ENCODE assay signal across 28 mouse cellular contexts in genomic region chr13:56357955-56358354, GRCm38 (mm10).
DNase-seq lines count a peak whose midpoint lies in the region; ATAC-seq and TF ChIP-seq lines count a peak whose summit lies in the region.
"Had no signal": no experiment of that assay in that cellular context is flagged by ENCODE, and none has a peak within 500 bp of the region (broad histone marks: within the 10 kb centered on the region; RNA-seq: fewer than 3 reads in every experiment).

No protein-coding gene starts in this region.

- DNase-seq in limb, embryonic 10.5 days (ENCODE audit: low spot score) = no peak
- peak; percentile 12 for DNase-seq in c-Kit-positive CD71-positive TER-119-positive erythroid progenitor cells, embryonic 14.5 days (ENCODE audit: low spot score)
- DNase-seq in liver, embryonic 14.5 days (ENCODE audit: low read depth in 3 of 3, low spot score in 3 of 3) = peak in 1 of 3 experiments; percentile 23
- DNase-seq: adrenal gland, adult 8-10 months; adrenal gland, postnatal 14 days; adrenal gland, postnatal 36 days; B cell, adult 2 months; cerebellum, adult 11 months; cerebellum, adult 18-20 months; cerebellum, adult 8-10 months; cerebellum, adult 9-11 months; cerebellum, postnatal 14 days; cerebellum, postnatal 36 days; embryo, embryonic 11 days had no signal

- no peak overlapping the region for H3K4me2 ChIP-seq in limb, embryonic 15.5 days
- H3K4me2 ChIP-seq in liver, embryonic 12.5 days = no peak overlapping the region
- H3K4me2 ChIP-seq in liver, embryonic 14.5 days (ENCODE audit: low read depth) = no peak overlapping the region
- H3K4me2 ChIP-seq in forebrain, embryonic 15.5 days (replicated peaks) = no peak overlapping the region
- H3K4me2 ChIP-seq in neural tube, embryonic 15.5 days = no peak overlapping the region
- H3K4me2 ChIP-seq: embryonic facial prominence, embryonic 13.5 days; embryonic facial prominence, embryonic 15.5 days; forebrain, embryonic 12.5 days had no signal

- no peaks in the 10 kb centered on the region for H3K27me3 ChIP-seq in limb, embryonic 15.5 days
- no peaks in the 10 kb centered on the region for H3K27me3 ChIP-seq in limb, embryonic 10.5 days (ENCODE audit: low read depth, poor library complexity, severe bottlenecking)
- H3K27me3 ChIP-seq in liver, embryonic 12.5 days (replicated peaks) = no peaks in the 10 kb centered on the region
- H3K27me3 ChIP-seq in liver, embryonic 14.5 days (ENCODE audit: control insufficient read depth, insufficient read depth, low read length) = no peaks in the 10 kb centered on the region
- H3K27me3 ChIP-seq in forebrain, embryonic 15.5 days = no peaks in the 10 kb centered on the region
- H3K27me3 ChIP-seq in neural tube, embryonic 15.5 days (replicated peaks) = no peaks in the 10 kb centered on the region
- H3K27me3 ChIP-seq: embryonic facial prominence, embryonic 13.5 days; embryonic facial prominence, embryonic 15.5 days; Patski had no signal

- no peaks in the 10 kb centered on the region for H3K36me3 ChIP-seq in limb, embryonic 15.5 days
- H3K36me3 ChIP-seq in limb, embryonic 10.5 days = no peaks in the 10 kb centered on the region
- H3K36me3 ChIP-seq in liver, embryonic 12.5 days = no peaks in the 10 kb centered on the region
- H3K36me3 ChIP-seq in liver, embryonic 14.5 days (replicated peaks; ENCODE audit: control insufficient read depth, insufficient read depth, low read depth) = no peaks in the 10 kb centered on the region
- H3K36me3 ChIP-seq in forebrain, embryonic 15.5 days = no peaks in the 10 kb centered on the region
- no peaks in the 10 kb centered on the region for H3K36me3 ChIP-seq in neural tube, embryonic 15.5 days
- H3K36me3 ChIP-seq: embryonic facial prominence, embryonic 13.5 days; embryonic facial prominence, embryonic 15.5 days; forebrain, embryonic 10.5 days; forebrain, embryonic 12.5 days; G1E had no signal

- H3K9me3 ChIP-seq in limb, embryonic 15.5 days = no peaks in the 10 kb centered on the region
- H3K9me3 ChIP-seq in limb, embryonic 10.5 days (replicated peaks) = no peaks in the 10 kb centered on the region
- no peaks in the 10 kb centered on the region for H3K9me3 ChIP-seq in liver, embryonic 12.5 days (replicated peaks)
- H3K9me3 ChIP-seq in liver, embryonic 14.5 days (ENCODE audit: control insufficient read depth, low read length) = no peaks in the 10 kb centered on the region
- H3K9me3 ChIP-seq in forebrain, embryonic 15.5 days = no peaks in the 10 kb centered on the region
- H3K9me3 ChIP-seq in neural tube, embryonic 15.5 days (replicated peaks) = no peaks in the 10 kb centered on the region
- H3K9me3 ChIP-seq: embryonic facial prominence, embryonic 13.5 days; embryonic facial prominence, embryonic 15.5 days; forebrain, embryonic 10.5 days; forebrain, embryonic 12.5 days had no signal

- TF ChIP-seq EP300 in liver, embryonic 14.5 days (IDR thresholded peaks at IDR 0.05; ENCODE audit: low read depth) = no peak

- H3K9ac ChIP-seq in limb, embryonic 15.5 days = no peak overlapping the region
- H3K9ac ChIP-seq in liver, embryonic 12.5 days = no peak overlapping the region
- H3K9ac ChIP-seq in liver, embryonic 14.5 days (replicated peaks) = no peak overlapping the region
- H3K9ac ChIP-seq in forebrain, embryonic 15.5 days (replicated peaks) = no peak overlapping the region
- no peak overlapping the region for H3K9ac ChIP-seq in neural tube, embryonic 15.5 days (replicated peaks)
- H3K9ac ChIP-seq: embryonic facial prominence, embryonic 13.5 days; embryonic facial prominence, embryonic 15.5 days; forebrain, embryonic 12.5 days had no signal

- TF ChIP-seq CTCF in liver, embryonic 14.5 days (IDR thresholded peaks at IDR 0.05; ENCODE audit: low read depth) = no peak

- WGBS in limb, embryonic 15.5 days = 85% methylated on average over 3 of the region's 3 CpGs
- 89% methylated on average over 3 of the region's 3 CpGs for WGBS in limb, embryonic 10.5 days
- WGBS in liver, embryonic 12.5 days (ENCODE audit: insufficient replicate concordance) = 40% methylated on average over 3 of the region's 3 CpGs
- WGBS in liver, embryonic 14.5 days (ENCODE audit: insufficient replicate concordance) = 36% methylated on average over 3 of the region's 3 CpGs
- 90% methylated on average over 3 of the region's 3 CpGs for WGBS in forebrain, embryonic 15.5 days
- WGBS in neural tube, embryonic 15.5 days = 89% methylated on average over 3 of the region's 3 CpGs

- 0 out of 2 replicates have a peak overlapping the region, but pooled peaks have one; percentile 9 for H3K27ac ChIP-seq in limb, embryonic 15.5 days
- no peak overlapping the region; the same call in 1 of the 2 replicates for H3K27ac ChIP-seq in limb, embryonic 10.5 days
- H3K27ac ChIP-seq in liver, embryonic 12.5 days = peak overlapping the region; percentile 12; the same call in 1 of the 2 replicates
- H3K27ac ChIP-seq in liver, embryonic 14.5 days = no peak overlapping the region
- H3K27ac ChIP-seq in forebrain, embryonic 15.5 days (replicated peaks) = no peak overlapping the region
- H3K27ac ChIP-seq in neural tube, embryonic 15.5 days (replicated peaks) = no peak overlapping the region
- H3K27ac ChIP-seq: embryonic facial prominence, embryonic 15.5 days; forebrain, embryonic 10.5 days; forebrain, embryonic 12.5 days had no signal

- peaks cover 25% of the 10 kb centered on the region for H3K4me1 ChIP-seq in limb, embryonic 15.5 days
- H3K4me1 ChIP-seq in limb, embryonic 10.5 days = peaks cover 28% of the 10 kb centered on the region
- peaks cover 17% of the 10 kb centered on the region; the same call in 1 of the 2 replicates for H3K4me1 ChIP-seq in liver, embryonic 12.5 days
- H3K4me1 ChIP-seq in liver, embryonic 14.5 days (replicated peaks; ENCODE audit: control insufficient read depth in 2 of 2, insufficient read depth in 2 of 2, low read length in 1 of 2) = peaks cover 0 to 12% of the 10 kb centered on the region in 2 experiments; a peak in 2 of 4 replicates
- no peaks in the 10 kb centered on the region for H3K4me1 ChIP-seq in forebrain, embryonic 15.5 days
- no peaks in the 10 kb centered on the region for H3K4me1 ChIP-seq in neural tube, embryonic 15.5 days
- H3K4me1 ChIP-seq: forebrain, embryonic 10.5 days; forebrain, embryonic 12.5 days had no signal

- no peak overlapping the region for H3K4me3 ChIP-seq in limb, embryonic 15.5 days
- H3K4me3 ChIP-seq in limb, embryonic 10.5 days = no peak overlapping the region
- H3K4me3 ChIP-seq in liver, embryonic 12.5 days = no peak overlapping the region
- H3K4me3 ChIP-seq in liver, embryonic 14.5 days (ENCODE audit: insufficient read depth in 1 of 2, low read depth in 2 of 2, low read length in 2 of 2) = no peak overlapping the region
- no peak overlapping the region for H3K4me3 ChIP-seq in forebrain, embryonic 15.5 days
- no peak overlapping the region for H3K4me3 ChIP-seq in neural tube, embryonic 15.5 days (replicated peaks)
- H3K4me3 ChIP-seq: embryonic facial prominence, embryonic 13.5 days; embryonic facial prominence, embryonic 15.5 days; erythroblast, embryonic 14.5 days; forebrain, embryonic 10.5 days; forebrain, embryonic 12.5 days had no signal

- no peak for ATAC-seq in limb, embryonic 15.5 days (ENCODE audit: insufficient number of reproducible peaks, low FRiP score, low TSS enrichment, low read depth)
- peak; percentile 79 for ATAC-seq in liver, embryonic 12.5 days
- ATAC-seq in liver, embryonic 14.5 days (ENCODE audit: insufficient read depth) = peak; percentile 76
- ATAC-seq in forebrain, embryonic 15.5 days (replicated peaks) = no peak
- no peak for ATAC-seq in neural tube, embryonic 15.5 days (ENCODE audit: low FRiP score)
- ATAC-seq: activated CD4-positive, CD25-positive, alpha-beta regulatory T cell, adult 4 months; CD4-positive, CD25-positive, alpha-beta regulatory T cell, adult 4 months; forebrain, embryonic 14.5 days; Patski had no signal

Comparison
In these comparisons a context has a peak if more than half of its experiments do, and no peak if none do; other contexts are left out.
1. H3K27ac ChIP-seq: peak in limb, embryonic 15.5 days (single experiment) and liver, embryonic 12.5 days (single experiment); none in limb, embryonic 10.5 days (single experiment), liver, embryonic 14.5 days (single experiment), forebrain, embryonic 15.5 days (single experiment) and neural tube, embryonic 15.5 days (single experiment).
2. ATAC-seq: peak in liver, embryonic 12.5 days (single experiment) and liver, embryonic 14.5 days (single experiment); none in limb, embryonic 15.5 days (single experiment), forebrain, embryonic 15.5 days (single experiment) and neural tube, embryonic 15.5 days (single experiment).